Mouse (Mus musculus) kidney, postnatal 14 days (tissue): ENCODE data around the gene Pms2.

ENCODE experiments used
- DNase-seq: peaks from one replicate; pipeline ENCODE4 v3.0.0; 2022; ENCODE audit warnings: mixed read lengths

Gene Pms2

DNA sequence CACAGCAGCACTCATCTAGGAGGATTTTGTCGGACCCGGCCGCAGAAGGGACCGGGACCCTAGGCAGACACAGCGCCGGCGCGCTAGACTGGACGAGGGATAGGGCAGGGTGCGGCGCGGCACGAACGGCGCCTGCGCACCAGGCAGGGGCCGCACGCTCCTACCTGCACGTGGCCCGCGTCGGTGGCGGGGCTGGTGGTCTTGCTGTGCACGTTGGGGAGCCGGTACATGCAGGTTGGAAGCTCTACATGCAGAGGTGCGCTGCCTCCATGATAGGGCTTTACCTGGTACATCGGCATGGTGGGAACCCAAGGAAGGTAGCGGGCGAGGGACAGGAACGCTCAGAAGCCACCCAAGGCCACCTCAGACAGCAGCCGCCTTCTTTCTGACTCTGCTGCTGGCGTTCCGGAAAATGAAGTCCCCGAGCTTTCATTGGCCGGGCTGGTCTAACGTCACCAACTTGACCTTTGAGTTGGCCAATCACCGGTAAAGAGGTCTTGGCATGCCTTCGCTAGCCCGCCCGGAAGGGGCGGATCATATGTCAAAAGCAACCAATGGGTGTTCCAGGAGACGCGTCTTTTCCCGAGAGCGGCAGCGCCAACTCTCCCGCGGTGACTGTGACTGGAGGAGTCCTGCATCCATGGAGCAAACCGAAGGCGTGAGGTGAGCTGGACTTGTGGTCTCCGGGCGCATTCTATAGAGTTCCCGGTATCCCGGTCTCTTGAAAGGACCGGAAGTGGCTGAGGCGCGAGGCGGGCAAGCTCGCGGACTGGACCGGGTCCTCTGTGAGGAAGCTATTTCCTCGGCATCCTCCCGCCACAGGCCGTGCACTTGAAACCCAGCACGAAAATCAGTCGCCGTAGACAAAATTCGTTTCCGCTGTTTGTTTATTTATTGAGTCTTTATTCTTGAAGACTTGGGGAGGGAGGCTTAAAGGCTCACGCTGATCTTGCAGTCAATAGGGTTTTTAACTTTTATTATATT lies at the start of gene Pms2, which contains the start of gene Aimp2:
Pms2 (plus strand) TSS at position 548 of the 984 bp plus-strand sequence.
Aimp2 (minus strand) TSS at position 431 of the 984 bp plus-strand sequence.
- peak; percentile 97 for DNase-seq

DNA sequence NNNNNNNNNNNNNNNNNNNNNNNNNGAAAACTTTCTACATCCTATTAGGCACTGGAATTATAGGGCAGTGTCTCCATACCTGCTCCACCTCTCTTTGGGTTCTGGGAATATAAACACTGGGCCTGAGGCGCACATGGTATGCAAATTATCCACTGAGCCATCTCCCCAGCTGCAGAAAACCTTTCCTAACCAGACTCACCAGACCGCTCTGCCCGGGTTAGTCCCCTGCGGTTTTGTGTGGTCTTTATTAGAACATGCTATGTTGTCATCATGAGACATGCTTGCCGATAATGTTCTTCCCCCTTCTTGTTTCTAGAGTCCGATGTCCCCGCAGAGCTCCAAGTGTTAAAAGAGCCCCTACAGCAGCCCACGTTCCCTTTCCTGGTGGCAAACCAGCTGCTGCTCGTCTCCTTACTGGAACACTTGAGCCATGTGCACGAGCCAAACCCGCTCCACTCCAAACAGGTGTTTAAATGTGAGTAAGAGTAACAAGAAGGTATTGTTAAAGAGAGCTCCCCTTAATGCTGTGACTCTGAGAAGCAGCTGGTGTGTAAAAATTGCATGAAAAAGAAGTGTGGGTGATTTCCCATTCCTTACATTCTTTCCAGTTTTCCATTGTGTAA lies 38.1 kb upstream of the Pms2 start:
- no peak for DNase-seq

DNA sequence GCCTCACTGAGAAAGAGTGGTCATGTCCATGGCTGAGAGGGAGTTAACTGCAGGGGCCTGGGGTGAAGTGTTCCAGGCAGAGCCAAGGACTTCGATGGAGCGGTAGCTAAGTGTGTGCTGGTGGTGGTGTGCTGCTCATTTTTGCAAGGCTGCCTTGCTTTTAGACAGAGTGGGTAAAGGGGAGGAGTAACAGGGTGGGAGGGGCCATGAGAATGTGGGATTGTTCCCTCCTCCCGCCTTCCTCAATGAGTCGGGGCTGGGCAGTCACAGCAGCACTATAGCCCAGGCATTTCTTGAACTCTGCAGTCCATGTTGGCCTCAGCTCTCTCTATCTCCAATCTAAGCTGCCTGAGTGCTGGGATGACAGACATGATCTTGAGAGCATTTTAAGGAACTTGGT lies 35.2 kb upstream of the Pms2 start:
- no peak for DNase-seq

DNA sequence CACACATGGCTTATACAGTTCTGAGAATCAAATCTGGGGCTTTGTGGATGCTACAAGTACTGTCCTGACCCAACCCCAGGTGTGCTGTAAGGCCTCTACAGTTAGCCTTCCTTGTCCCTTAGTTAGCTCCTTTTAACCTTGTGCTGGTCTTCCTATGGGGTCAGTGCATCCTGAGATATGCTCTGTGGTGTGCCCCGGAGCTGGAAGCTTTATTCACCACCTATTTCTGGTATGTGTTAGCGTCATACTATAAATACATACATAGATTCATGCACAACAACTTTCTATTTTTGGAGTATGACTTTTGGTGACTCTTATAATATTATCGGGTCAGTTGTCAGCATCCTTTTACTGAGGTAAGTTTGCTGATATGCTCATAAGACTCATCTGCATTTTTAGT lies 24.5 kb upstream of the Pms2 start:
- DNase-seq = no peak

DNA sequence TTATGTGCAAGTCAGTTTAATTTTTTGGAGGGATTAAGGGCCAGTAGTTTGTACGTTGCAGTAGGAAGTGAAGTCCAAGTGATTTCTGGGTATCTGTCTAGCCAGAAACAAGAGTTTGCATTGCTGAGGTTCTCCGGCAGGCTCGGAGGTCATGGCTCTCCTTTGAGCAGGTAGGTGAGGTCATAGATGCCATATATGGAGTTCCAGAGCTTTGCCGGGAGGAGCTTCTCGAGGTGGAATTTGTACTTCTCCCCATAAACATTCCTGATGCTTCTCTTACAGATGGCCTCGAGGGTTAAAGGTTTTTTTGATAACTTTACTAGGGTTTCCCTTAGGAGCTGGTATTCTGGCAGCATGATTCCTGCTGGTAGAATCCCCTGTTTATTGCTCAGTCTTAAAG lies 19.0 kb upstream of the Pms2 start:
- no peak for DNase-seq

DNA sequence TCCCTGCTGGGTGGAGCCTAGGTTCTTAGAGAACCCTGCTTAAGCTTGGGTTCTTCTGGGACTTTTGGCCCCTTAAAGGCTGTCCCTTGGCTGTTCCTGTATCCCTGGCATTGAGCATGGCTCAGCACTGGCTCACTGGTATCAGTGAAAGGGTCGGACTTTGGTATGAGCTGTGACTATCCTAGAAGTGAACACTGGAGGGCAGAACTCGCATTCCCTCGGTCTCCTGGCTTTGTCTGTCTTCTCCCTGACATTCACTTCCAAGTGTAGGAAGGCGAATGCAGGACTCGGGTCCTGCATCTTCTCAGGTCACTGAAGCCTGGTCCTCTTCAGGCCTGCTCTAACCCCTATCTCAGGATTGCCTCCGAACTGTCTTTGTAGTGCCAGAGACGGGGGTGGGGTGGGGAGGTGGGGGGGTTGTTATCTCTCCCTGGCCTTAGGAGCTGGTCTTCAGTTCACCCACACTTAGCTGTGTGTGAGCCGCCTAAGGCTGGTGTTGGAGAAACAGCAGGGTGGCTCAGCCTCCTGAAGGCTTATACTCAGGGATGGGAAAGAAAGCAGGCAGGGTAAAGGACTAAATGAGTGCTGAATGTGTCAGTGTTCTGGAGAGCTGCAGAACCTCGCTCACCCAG lies 17.4 kb upstream of the Pms2 start:
- DNase-seq = no peak

DNA sequence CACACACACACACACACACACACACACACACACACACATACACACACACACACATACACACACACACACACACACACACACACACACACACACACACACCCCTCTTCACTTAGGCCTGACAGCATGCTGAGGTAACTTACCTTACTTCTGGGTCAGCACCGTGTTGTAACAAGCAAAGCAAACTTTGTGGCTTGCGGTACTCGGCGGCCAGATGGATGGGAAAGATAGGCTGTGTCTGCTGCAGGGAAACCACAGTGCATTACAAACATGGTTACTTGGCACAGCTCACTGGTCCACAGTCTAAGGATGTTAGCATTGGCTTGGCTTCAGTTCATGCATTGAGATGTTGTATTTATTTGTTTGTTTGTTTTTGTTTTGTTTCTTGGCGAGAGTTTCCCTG lies 16.4 kb upstream of the Pms2 start:
- DNase-seq = peak; percentile 7

DNA sequence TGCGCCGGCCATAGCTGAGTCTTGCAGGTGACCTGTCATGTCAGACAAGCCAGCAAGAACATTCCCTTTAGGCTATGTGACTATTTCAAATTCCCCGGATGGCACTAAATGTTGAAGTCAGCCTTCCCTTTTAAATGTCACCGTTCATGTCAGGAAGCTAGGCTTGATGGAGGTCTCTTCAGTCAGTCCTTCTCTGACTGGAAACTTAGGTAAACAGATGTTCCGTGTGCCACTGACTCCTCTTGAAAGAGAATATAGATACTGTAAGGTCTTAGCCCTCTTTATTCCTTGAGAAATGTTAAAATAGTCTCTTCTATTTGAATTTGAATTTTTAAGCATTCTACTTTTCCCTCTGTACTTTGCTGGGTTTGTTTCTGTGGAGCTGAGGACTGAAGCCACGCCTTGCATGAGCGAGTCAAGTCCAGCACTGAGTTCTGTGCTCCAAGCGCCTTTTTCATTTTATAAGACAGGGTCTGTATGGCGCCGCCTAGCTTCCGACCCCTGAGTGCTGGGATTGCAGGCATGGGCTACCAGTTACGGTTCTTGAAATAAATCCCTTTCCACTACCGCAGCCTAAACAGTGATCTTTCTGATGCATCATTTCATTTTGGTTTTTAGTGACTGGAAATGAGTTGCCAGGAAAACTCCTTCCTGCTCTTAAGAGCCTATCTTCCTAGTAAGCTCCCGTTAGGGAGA lies 12.0 kb upstream of the Pms2 start, which contains the start of gene Ankrd61:
Ankrd61 (minus strand) TSS at position 51 of the 696 bp plus-strand sequence.
- no peak for DNase-seq

DNA sequence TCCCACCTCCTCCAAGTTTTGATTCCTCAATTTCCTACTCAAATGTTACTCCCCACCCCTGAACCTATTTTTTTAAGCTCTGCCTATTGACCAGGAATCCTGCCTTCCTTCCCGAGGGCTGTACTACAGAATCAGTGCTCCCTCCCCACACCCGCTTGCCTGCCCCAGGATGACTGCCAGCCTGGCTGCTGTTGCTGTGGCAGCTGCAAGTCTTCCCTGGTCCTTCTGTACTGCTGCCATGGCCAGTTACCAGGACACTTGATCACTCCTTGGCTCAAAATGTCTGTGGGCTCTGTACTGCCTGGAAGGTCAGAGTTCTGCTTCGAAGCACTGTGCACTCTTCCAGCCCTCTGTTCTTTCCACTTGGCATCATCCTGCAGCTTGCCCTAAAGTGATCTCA lies 7.7 kb upstream of the Pms2 start:
- no peak for DNase-seq

DNA sequence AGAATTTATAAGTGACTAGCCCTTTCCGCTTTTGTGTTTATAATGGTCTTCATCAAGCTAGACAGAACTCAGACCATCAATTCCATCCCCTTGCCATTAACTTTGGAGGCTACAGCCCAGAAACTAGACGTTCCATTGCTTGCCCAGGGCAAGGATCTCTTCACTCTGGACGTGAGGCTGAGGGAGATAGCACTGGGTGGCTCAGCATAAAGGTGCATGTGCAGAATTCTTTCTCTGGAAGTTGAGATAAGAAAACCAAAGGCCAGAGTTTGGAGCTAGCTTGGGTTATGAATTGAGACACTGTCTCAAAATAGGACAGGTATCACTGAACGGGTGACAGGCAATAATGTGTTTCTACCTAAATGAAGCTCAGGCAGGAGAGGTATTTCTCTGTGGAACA lies 6.0 kb upstream of the Pms2 start:
- DNase-seq = no peak

DNA sequence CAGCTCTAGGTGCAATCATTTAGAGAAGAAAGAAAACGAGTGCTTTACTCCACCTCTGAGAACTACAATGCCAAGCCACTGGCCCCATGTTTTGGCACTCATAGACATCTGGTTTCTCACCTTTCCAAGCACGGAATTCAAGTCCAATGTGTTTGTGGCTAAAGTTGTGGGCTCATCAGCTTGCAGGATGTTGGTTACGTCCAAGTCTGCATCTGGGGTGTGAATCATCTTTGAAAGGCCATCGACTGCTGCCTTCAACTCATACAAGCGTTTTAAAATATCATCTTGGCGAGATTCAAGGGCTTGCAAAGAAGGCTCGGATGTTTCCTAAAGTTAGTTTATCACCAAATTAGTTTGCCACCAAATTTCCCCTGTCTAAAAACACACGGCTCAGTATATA lies 3.3 kb upstream of the Pms2 start:
- no peak for DNase-seq

DNA sequence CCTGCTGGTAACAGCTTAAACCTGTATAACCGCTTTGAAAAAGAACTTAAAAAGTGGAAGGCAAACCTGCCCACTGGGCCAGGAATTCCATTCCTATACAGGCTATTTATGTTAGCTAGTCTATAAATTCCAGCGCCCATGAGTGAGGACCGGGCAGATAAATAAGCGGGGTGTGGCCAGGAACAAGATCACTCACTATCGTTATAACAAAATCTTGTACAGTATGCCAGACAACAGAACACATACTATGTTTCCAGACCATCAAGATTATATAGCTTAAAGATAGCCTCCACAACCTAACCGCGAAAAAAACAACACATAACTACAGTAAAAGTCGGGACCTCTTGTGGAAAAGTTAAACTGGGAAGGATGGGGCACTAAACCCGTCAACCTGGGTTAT lies 838 bp upstream of the Pms2 start:
- DNase-seq = no peak

DNA sequence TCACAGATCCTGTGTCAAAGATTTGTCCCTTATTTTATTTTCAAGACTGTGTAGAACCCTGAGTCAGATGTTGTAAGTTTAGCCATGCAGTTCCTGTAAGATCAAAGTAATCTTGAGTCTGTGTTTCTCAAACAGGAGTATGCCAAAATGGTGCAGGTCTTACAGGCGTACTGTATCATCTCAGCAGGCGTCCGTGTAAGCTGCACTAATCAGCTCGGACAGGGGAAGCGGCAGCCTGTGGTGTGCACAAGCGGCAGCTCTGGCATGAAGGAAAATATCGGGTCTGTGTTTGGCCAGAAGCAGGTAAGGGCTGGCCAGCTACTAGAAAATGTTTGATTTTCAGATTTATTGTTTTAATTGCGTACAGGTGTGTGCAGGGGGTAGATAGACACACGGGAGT lies 6.5 kb downstream of the Pms2 start:
- DNase-seq = no peak

DNA sequence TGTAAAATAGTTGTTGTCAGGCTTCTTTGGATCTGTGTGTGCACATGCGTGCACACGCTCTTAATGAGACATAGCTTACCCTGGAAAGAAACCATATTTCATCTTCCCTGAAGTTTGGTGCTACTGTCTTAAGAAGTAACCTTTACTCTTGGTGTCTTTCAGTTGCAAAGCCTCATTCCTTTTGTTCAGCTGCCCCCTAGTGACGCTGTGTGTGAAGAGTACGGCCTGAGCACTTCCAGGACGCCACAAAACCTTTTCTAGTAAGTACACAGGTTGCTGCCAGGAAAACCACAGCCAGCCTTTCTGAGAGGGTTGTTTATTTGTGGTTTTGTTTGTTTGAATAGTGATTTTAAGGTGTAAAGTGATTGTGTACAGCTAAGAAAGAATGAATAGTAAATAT lies 7.7 kb downstream of the Pms2 start:
- peak; percentile 72 for DNase-seq

DNA sequence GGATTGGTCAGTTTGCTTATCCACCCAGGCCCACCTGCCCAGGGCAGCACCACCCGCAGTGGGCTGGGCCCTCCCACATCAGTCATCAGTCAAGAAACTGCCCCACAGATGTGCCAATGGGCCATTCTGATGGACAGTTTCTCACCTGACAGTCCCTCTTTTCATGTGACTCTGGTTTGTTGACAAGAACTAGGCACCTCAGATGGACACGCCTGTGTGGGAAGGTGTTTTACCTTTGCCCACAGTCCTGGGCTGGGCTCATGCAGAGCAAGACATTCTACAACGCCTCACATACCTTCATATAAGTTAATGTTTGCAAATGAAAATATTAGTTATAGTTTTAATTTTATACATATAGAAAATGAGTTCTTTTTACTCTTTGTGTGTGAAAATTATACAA lies 8.4 kb downstream of the Pms2 start:
- no peak for DNase-seq

DNA sequence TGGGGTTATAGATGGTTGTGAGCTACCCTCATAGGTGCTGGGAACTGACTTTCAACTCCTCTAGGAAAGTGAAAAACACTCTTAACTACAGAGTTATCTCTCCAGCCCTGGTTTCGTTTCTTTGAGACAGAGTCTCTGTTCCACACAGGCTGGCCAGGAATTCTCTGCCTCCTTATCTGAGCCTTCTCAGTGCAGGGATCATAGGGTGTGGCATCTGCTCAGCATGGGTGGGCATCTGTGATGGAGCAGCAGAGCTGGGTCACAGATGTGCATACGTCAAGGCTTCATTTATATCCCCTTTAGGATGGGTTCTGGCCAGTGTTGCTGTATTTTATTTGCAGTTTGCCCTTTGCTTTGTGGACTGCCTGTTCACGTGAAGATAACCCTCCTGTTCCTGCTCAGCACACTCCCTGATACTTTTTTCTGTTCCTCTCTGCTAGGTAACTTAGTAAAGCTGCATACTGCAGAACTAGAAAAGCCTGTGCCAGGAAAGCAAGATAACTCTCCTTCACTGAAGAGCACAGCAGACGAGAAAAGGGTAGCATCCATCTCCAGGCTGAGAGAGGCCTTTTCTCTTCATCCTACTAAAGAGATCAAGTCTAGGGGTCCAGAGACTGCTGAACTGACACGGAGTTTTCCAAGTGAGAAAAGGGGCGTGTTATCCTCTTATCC lies 15.2 kb downstream of the Pms2 start:
- no peak for DNase-seq

DNA sequence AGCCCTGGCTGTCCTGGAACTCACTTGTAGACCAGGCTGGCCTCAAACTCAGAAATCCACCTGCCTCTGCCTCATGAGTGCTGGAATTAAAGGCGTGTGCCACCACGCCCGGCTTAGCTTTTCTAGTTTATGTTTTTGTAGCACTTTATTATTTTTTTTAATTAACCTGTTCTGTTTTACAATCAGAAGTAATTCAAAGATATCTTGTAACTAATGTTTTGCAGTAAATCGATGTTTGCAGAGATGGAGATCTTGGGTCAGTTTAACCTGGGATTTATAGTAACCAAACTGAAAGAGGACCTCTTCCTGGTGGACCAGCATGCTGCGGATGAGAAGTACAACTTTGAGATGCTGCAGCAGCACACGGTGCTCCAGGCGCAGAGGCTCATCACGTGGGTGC lies 18.1 kb downstream of the Pms2 start, which contains the start of gene Gm42421:
Gm42421 (plus strand) TSS at position 301 of the 400 bp plus-strand sequence.
- no peak for DNase-seq

DNA sequence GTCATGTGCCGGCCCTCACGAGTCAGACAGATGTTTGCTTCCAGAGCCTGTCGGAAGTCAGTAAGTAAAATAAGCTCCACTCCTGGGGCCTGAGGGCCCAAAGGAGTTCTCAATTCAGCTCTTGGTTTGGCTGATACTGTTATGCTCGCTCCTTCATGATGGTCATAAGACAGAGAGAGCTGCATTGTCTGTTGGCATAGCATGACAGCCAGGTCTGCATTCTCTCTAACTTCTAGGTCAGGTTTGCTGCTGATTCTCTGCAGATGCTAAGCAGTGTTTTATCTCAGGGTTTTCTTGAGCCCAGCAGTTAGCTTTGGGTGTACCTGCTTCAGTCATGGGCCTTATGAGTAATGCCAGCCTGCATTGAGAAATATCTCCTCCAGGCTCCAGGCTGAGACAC lies 19.5 kb downstream of the Pms2 start:
- no peak for DNase-seq

DNA sequence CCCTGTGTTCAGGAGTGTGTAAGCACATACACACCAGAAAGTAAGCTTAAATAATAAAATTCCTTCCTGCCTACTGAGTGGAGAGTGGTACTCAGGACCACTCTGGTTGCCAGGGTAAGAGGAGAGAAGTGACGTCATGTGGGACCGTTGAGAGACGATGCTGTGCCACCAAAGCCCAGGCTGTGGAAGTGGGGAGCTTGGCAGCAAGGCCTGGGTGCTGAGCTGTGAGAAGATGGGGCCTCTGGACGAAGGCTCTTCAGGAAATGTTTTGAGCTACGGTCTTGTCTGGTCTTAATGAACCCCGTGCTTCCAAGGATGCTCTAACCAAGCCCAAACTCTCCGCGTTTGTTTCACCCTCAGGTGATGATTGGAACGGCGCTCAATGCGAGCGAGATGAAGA lies 20.9 kb downstream of the Pms2 start:
- DNase-seq = no peak

DNA sequence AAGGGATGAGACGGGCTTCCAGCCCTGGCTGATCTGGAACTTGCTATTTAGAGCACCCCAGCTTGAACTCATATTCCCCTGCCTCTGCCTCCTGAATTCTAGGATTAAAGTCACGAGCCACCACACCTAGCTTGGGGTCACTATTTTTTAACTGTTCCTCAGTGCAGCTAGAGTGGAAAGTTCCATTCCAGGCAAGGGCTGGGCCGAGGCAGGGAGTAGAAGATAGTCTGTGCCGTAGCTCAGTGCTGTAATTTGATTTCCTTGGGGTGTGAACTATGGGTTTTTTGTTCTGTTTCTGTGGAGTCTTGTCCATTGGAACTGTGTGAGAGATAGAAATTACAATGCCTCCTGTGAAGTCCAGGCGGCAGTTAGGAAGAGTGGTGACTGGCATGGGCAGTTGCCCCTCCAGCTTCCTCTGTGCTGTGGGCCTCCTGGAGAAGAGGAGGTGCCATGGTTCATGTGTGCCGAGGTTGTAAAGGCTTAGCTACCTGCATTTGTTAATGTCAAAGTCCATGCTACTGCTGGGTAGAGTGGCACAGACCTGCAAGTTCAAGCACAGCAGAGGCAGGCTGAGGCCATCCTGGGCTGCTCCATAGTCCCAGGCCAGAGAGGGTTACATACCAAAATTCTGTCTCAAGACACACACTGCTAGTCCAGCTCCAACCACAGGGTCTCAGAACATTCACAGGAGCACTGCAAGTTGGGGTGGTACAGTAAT lies 22.3 kb downstream of the Pms2 start:
- no peak for DNase-seq

DNA sequence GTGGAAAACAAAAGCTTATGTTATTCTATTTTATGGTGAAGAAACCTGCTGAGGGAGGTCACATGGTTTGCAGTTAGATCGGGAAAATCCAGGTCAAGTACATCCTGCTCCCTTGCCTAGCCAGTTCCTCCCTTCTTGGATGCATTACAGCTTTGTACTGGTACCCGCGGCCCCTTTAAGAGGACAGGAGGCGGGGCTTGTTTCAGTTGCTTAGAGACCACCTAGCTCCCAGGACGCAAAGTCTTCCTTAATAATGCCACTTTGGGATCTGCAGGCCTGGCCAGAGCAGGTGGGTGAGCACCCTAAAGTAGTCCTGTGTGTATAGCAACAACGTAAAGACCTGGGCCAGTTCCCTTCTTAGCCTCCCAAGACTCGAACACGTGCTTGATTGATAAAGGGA lies 23.1 kb downstream of the Pms2 start, which contains the start of gene Rsph10b:
Rsph10b (plus strand) TSS at position 205 of the 400 bp plus-strand sequence.
- DNase-seq = no peak

DNA sequence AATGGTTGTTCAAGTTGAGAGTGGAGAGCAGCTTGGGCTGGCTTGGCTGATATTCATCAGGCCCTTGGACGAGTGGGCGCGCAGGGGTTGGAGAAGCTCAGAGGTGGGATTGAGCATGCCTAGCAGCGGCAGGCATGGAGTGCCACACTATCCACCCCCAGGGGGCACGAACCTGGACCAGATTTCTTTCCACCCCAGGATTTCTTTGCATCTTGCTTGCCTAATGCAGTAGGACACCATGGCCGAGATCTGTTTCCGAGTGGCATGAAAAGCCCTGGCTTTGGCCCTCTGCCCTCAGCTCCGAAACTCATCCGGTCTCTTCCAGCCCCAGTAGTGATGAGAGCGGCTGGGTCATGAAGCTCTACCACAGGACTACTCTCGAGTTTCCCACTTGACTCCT lies 23.6 kb downstream of the Pms2 start:
- no peak for DNase-seq
